Mouse (Mus musculus) neural tube, embryonic 14.5 days (tissue): ENCODE results near the gene Rbm25. TPM values are rescaled to one million over a fixed set of nuclear protein-coding genes. Genes with fewer than 3 reads are reported as not detected.
A peak's percentile ranks its signal among the peaks of the same experiment; 100 is the strongest.

Experiments
- ATAC-seq: fragments of 200-750 bp; cut with Nextera tagmentation; 2 replicates; pipeline ENCODE4 v1.8.0; 2017; ENCODE audit warnings: low read depth, mild to moderate bottlenecking, moderate TSS enrichment, moderate library complexity
- H3K27ac ChIP-seq: fragments of 300-500 bp; sonication (generic); 2 replicates; pipeline ENCODE4 v1.5.1; 2014; ENCODE audit warnings: low read depth, mild to moderate bottlenecking, control low read depth, low read length, moderate library complexity, mixed read lengths
- H3K27me3 ChIP-seq: fragments of 300-500 bp; sonication (generic); 2 replicates; pipeline ENCODE4 v1.6.1; 2014; ENCODE audit warnings: low read length; ENCODE audit not compliant: control insufficient read depth, insufficient read depth
- H3K36me3 ChIP-seq: fragments of 300-500 bp; sonication (generic); 2 replicates; pipeline ENCODE4 v1.6.1; 2014; ENCODE audit warnings: low read length, mixed read lengths; ENCODE audit not compliant: control insufficient read depth, insufficient read depth
- H3K4me1 ChIP-seq: fragments of 300-500 bp; sonication (generic); 2 replicates; pipeline ENCODE4 v1.6.1; 2014; ENCODE audit warnings: low read length; ENCODE audit not compliant: control insufficient read depth, insufficient read depth
- H3K4me2 ChIP-seq: fragments of 300-500 bp; sonication (generic); 2 replicates; pipeline ENCODE4 v1.6.1; 2014; ENCODE audit warnings: mild to moderate bottlenecking, low read depth, low read length, control low read depth
- H3K4me3 ChIP-seq: fragments of 300-500 bp; sonication (generic); 2 replicates; pipeline ENCODE4 v1.5.1; 2014; ENCODE audit warnings: low read depth, low read length, control low read depth, mixed read lengths
- H3K9ac ChIP-seq: fragments of 300-500 bp; sonication (generic); replicated peaks from 2 replicates; pipeline ENCODE4 v1.6.1; 2014; ENCODE audit warnings: low read depth, mild to moderate bottlenecking, control low read depth, low read length, mixed read lengths
- H3K9me3 ChIP-seq: fragments of 300-500 bp; sonication (generic); 2 replicates; pipeline ENCODE4 v1.6.1; 2016; ENCODE audit warnings: low read length; ENCODE audit not compliant: control insufficient read depth
- WGBS: fragments of 180-500 bp; shearing (Covaris S2); extraction: QIAGEN DNeasy Blood & Tissue Kit; methylation state at CpG from one replicate; pipeline ENCODE4 v1.1.7; 2014; 5-methylcytosine and 5-hydroxymethylcytosine counted together
- polyA plus RNA-seq: library from polyadenylated mRNA; unstranded; fragments of >200 nt; fragmentation: Nextera tagmentation; extraction: Ambion mirVana; gene quantifications from 2 replicates; pipeline ENCODE4 v1.2.1, GENCODE M21; 2014

The Rbm25 gene
- polyA plus RNA-seq, 1 experiment from 2014 or later: 242 TPM

DNA sequence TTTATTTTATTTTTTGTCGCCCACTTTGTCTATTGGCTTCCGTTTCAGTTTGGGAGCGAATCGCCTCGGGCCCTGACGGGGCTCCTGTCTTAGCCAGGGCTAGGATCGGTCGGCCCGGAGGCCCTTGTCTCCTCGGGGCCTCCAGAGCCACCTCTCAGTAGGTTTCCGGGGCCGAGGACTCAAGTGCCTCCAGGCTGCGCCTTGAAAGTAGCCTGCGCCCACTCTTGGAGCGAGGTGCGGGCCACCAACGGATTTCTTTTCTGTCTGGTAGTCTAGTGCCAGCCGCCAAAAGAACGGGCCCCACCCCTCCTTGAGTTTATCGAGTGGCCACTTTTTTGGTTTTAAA is 1.6 kb downstream of the Rbm25 start:
- Histone ChIP-seq H3K9ac (peak overlapping the region; percentile 98), H3K4me1 (peaks cover 11% of the 10 kb centered on the region), H3K9me3 (no peaks in the 10 kb centered on the region), H3K4me2 (peak overlapping the region; percentile 78), H3K36me3 (peaks cover 4% of the 10 kb centered on the region; the same call in 1 of the 2 replicates), H3K27ac (peak overlapping the region; percentile 93), H3K27me3 (no peaks in the 10 kb centered on the region), H3K4me3 (peak overlapping the region; percentile 90)
- ATAC-seq: peak; percentile 64
- WGBS: under 1% methylated on average over 20 of the region's 20 CpGs

DNA sequence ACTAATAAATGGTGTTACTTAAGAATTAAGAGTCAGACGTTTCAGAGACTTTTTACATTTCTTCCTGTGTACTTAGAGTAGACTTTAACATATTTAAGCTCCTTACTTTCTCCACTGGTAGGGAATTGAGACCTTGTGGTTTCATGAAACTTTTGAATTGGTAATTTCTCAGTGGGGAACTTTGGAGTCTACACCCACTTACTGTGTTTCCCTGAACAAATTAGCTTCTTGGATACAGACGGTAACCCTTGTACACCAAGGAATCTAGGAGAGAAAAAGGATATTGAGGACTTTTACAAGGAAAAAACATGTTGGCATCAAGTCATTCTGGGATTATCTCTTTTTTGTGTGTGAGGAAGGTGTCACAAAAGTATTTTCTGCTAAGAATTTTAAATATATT is 2.8 kb downstream of the Rbm25 start:
- Histone ChIP-seq H3K27me3 (no peaks in the 10 kb centered on the region), H3K4me3 (peak overlapping the region; percentile 90; the same call in 1 of the 2 replicates), H3K9me3 (no peaks in the 10 kb centered on the region), H3K4me2 (peak overlapping the region; percentile 78), H3K36me3 (peaks cover 4% of the 10 kb centered on the region; the same call in 1 of the 2 replicates), H3K27ac (no peak overlapping the region), H3K4me1 (peaks cover 11% of the 10 kb centered on the region), H3K9ac (no peak overlapping the region)
- no peak for ATAC-seq
- WGBS: 60% methylated on average over 2 of the region's 2 CpGs

DNA sequence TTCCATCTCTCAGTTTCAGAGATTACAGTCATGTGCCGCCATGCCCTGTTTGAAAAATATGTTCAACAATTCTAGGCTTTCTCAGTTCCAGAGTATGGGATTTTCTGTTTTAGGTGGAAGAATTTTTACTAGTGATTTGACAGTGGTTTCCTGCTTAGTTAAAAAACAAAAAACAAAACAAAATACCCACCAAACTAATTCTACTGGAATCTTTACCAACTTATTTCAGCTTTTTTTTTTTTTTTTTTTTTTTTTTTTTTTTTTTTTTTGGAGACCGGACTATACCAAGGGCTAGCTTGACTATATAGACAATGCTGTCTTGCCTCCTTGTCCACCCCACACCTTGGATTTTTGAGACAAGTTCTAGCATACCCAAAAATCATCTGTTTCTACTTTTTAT is 10.2 kb downstream of the Rbm25 start:
- no peak overlapping the region for H3K4me2 ChIP-seq
- H3K9ac ChIP-seq: no peak overlapping the region
- H3K36me3 ChIP-seq: peaks cover 39% of the 10 kb centered on the region
- no peaks in the 10 kb centered on the region for H3K27me3 ChIP-seq
- no peak for ATAC-seq
- 94% methylated on average over 2 of the region's 2 CpGs for WGBS
- H3K9me3 ChIP-seq: no peaks in the 10 kb centered on the region
- no peaks in the 10 kb centered on the region for H3K4me1 ChIP-seq
- no peak overlapping the region for H3K4me3 ChIP-seq
- H3K27ac ChIP-seq: no peak overlapping the region

DNA sequence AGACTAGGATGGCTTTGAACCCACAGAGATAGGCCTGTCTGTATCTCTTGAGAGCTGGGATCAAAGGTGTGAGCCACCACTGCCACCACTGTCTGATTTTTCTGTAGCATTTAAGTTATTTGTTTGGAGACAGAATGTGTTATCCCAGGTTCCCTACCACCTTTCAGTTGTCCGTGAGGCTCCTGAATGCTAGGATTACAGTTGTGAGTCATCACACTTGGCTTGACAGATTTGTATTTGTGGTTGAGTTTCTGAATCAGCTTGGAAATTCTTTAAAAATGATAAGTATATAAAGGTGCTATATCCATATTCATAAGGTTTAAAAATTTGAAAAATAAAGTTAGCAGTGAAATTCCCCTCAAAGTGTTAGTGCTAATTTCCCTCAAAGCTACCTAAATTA is 12.1 kb downstream of the Rbm25 start:
- Histone ChIP-seq H3K9me3 (no peaks in the 10 kb centered on the region), H3K4me1 (no peaks in the 10 kb centered on the region), H3K27ac (no peak overlapping the region), H3K4me3 (no peak overlapping the region), H3K27me3 (no peaks in the 10 kb centered on the region), H3K4me2 (no peak overlapping the region), H3K9ac (no peak overlapping the region), H3K36me3 (peaks cover 41% of the 10 kb centered on the region)
- WGBS: 96% methylated on average over 1 of the region's 1 CpGs
- ATAC-seq: no peak

DNA sequence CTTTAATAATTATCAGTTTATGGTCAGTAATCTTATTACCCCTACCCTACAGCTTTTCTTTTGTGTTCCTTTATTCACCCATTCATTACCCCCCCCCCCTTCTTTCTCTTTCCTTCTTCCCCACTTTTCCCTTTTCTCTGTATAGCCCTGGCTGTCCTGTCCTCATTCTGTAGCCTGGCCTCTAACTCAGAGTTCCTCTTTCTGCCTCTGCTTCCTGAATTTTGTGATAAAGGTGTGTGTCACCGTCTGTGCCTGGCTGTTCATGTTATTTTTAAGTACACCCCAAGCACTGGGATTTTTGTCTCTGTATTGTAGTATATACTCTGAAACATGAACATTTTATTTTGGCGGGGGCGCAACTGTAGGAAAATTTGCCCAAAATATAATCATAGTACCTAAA is 19.3 kb downstream of the Rbm25 start:
- no peak for ATAC-seq
- H3K4me3 ChIP-seq: no peak overlapping the region
- no peaks in the 10 kb centered on the region for H3K27me3 ChIP-seq
- H3K36me3 ChIP-seq: peaks cover 35% of the 10 kb centered on the region; the same call in 1 of the 2 replicates
- 97% methylated on average over 3 of the region's 3 CpGs for WGBS
- H3K4me2 ChIP-seq: no peak overlapping the region
- H3K9ac ChIP-seq: no peak overlapping the region
- no peaks in the 10 kb centered on the region for H3K9me3 ChIP-seq
- no peak overlapping the region for H3K27ac ChIP-seq
- H3K4me1 ChIP-seq: no peaks in the 10 kb centered on the region

DNA sequence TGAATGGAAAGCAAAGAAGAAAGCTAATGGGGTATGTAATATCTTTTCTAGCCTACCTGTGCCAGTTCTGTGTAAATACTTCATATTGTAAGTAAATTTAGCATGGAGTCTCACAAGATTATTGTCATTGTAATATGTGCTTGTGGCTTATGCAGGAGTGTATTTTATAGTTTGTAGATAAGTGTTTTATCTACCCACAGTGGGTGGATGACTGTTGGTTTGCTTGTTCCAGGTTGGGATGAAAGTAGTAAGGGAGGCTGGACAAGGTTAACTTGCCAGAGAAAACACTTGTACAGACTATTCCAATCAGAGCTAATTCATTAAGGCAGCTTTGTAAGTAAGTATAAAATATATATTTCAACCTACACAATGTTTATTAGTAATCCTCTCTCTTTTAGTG is 20.4 kb downstream of the Rbm25 start:
- ATAC-seq: no peak
- no peaks in the 10 kb centered on the region for H3K27me3 ChIP-seq
- H3K4me1 ChIP-seq: no peaks in the 10 kb centered on the region
- no peak overlapping the region for H3K27ac ChIP-seq
- no peak overlapping the region for H3K4me2 ChIP-seq
- peaks cover 30% of the 10 kb centered on the region; the same call in 1 of the 2 replicates for H3K36me3 ChIP-seq
- H3K9me3 ChIP-seq: no peaks in the 10 kb centered on the region
- no peak overlapping the region for H3K4me3 ChIP-seq
- no peak overlapping the region for H3K9ac ChIP-seq

DNA sequence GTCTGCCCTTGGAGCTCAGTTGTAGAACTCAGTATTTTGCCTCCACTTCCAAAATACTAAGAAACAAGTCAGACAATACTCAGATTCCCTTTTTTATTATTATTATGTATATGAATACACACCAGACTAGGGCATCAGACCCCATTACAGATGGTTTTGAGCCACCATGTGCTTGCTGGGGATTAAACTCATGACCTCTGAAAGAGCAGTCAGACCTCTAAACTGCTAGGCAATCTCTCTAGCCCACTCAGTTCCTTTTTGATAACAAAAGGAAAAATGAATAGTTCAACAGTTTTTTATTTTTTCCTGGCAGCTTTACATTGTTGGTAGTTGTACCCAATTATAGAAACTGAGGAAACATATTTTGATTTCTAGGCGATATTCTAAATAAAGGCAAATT is 54.4 kb downstream of the Rbm25 start:
- no peak overlapping the region for H3K4me3 ChIP-seq
- H3K27me3 ChIP-seq: no peaks in the 10 kb centered on the region
- no peak overlapping the region for H3K9ac ChIP-seq
- H3K27ac ChIP-seq: no peak overlapping the region
- H3K4me2 ChIP-seq: no peak overlapping the region
- whole genome bisulfite sequencing: 98% methylated on average over 1 of the region's 1 CpGs
- peaks cover 5% of the 10 kb centered on the region; the same call in 1 of the 2 replicates for H3K36me3 ChIP-seq
- H3K9me3 ChIP-seq: no peaks in the 10 kb centered on the region
- ATAC-seq: no peak
- peaks cover 8% of the 10 kb centered on the region; the same call in 1 of the 2 replicates for H3K4me1 ChIP-seq

DNA sequence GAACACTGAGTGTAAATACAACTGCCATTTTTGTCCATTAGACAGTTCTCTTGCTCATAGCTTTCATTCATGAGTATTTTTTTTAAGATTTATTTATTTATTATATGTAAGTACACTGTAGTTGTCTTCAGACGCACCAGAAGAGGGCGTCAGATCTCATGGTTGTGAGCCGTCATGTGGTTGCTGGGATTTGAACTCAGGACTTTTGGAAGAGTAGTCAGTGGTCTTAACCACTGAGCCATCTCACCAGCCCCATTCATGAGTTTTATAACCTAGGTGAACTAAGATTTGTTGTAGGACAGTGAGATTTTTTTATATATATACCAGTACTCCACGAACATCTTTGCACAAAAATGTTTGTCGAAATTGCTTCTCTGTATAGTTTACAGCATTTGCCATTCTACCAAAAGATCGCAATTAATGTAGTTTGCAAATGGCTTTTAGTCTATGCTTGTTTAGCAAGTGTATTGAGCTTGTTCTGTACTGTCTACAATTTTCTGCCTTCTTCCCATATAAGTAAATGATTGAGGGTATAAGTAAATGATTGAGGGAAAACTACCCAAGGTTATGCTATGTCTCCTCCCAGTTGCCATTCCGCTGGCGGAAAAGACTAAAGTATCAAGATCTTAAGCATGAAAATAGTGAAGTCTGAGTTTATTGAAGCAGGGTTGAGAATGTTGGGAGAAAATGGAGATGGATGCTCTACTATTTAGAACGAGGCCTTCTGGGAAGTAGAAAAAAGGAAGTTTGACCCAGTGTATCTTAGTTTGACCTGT is 55.7 kb downstream of the Rbm25 start:
- ATAC-seq: no peak
- H3K9ac ChIP-seq: no peak overlapping the region
- H3K27ac ChIP-seq: no peak overlapping the region; the same call in 1 of the 2 replicates
- no peak overlapping the region for H3K4me2 ChIP-seq
- no peaks in the 10 kb centered on the region for H3K9me3 ChIP-seq
- peaks cover 1% of the 10 kb centered on the region; the same call in 1 of the 2 replicates for H3K36me3 ChIP-seq
- peaks cover 15% of the 10 kb centered on the region; the same call in 1 of the 2 replicates for H3K4me1 ChIP-seq
- H3K27me3 ChIP-seq: no peaks in the 10 kb centered on the region
- H3K4me3 ChIP-seq: no peak overlapping the region
- WGBS: 91% methylated on average over 9 of the region's 9 CpGs

DNA sequence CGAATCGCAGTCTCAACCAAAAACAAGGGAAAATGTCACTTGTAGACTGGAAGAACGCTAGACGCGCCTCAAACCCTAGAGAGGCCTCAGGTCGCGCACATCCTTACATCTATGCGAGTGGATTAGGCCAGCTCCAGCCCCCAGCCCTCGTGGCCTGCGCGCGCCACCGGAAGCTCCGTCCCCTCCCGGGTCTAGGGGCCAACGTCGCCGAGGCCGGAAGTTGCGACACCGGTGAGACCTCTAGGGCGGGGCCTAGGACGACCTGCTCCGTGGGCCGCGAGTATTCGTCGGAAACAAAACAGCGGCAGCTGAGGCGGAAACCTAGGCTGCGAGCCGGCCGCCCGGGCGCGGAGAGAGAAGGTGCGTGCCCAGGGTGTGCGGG is 56.9 kb downstream of the Rbm25 start, which contains the start of gene Psen1:
Gene Psen1 (plus strand): TSS at position 219 of the 382 bp plus-strand sequence.
- Histone ChIP-seq H3K36me3 (no peaks in the 10 kb centered on the region), H3K4me3 (peak within 1 kb of the TSS; percentile 91), H3K4me1 (peaks cover 15% of the 10 kb centered on the region; the same call in 1 of the 2 replicates), H3K27me3 (no peaks in the 10 kb centered on the region), H3K4me2 (peak within 1 kb of the TSS; percentile 54), H3K27ac (peak within 1 kb of the TSS; percentile 95), H3K9ac (peak within 1 kb of the TSS; percentile 90), H3K9me3 (no peaks in the 10 kb centered on the region)
- ATAC-seq: peak; percentile 100
- under 1% methylated on average over 37 of the region's 38 CpGs for WGBS
